Mouse (Mus musculus): ENCODE data around the gene Tmem30b. TPM values are rescaled to one million over a fixed set of nuclear protein-coding genes. Genes with fewer than 3 reads are reported as not detected.

Tmem30b gene
- polyA plus RNA-seq, 1 experiment: 0.62 TPM

- no peak for DNase-seq
- no peaks in the 10 kb centered on the region for H3K4me1 ChIP-seq (ENCODE audit: control insufficient read depth, insufficient read depth, low read length)
- no peak overlapping the region for H3K4me3 ChIP-seq (replicated peaks; ENCODE audit: insufficient read depth, low read depth, low read length)
- H3K27me3 ChIP-seq (ENCODE audit: control insufficient read depth, insufficient read depth, low read length): no peaks in the 10 kb centered on the region
- TF ChIP-seq POLR2A (IDR thresholded peaks at IDR 0.05; ENCODE audit: borderline replicate concordance, insufficient read depth, low read length): no peak
- 81% methylated on average over 14 of the region's 14 CpGs for WGBS
- no peak overlapping the region for H3K27ac ChIP-seq (ENCODE audit: insufficient read depth, low read length)
These were observed 39.1 kb downstream of the Tmem30b start for GRCm38 (mm10) chr12:73507105-73507504.

- H3K4me3 ChIP-seq (replicated peaks; ENCODE audit: insufficient read depth, low read depth, low read length): no peak overlapping the region
- H3K27me3 ChIP-seq (ENCODE audit: control insufficient read depth, insufficient read depth, low read length): no peaks in the 10 kb centered on the region
- no peaks in the 10 kb centered on the region for H3K4me1 ChIP-seq (ENCODE audit: control insufficient read depth, insufficient read depth, low read length)
- no peak for DNase-seq
- WGBS: 91% methylated on average over 5 of the region's 5 CpGs
- H3K27ac ChIP-seq (ENCODE audit: insufficient read depth, low read length): no peak overlapping the region
- no peak for TF ChIP-seq CTCF (IDR thresholded peaks at IDR 0.05; ENCODE audit: borderline replicate concordance, insufficient read depth, low read depth, low read length)
- no peak for TF ChIP-seq POLR2A (IDR thresholded peaks at IDR 0.05; ENCODE audit: borderline replicate concordance, insufficient read depth, low read length)
These were observed 39.5 kb downstream of the Tmem30b start for GRCm38 (mm10) chr12:73506648-73507047.

- H3K4me3 ChIP-seq (replicated peaks; ENCODE audit: insufficient read depth, low read depth, low read length): no peak overlapping the region
- DNase-seq: no peak
- TF ChIP-seq POLR2A (IDR thresholded peaks at IDR 0.05; ENCODE audit: borderline replicate concordance, insufficient read depth, low read length): no peak
- TF ChIP-seq CTCF (IDR thresholded peaks at IDR 0.05; ENCODE audit: borderline replicate concordance, insufficient read depth, low read depth, low read length): no peak
- H3K27ac ChIP-seq (ENCODE audit: insufficient read depth, low read length): no peak overlapping the region
- no peaks in the 10 kb centered on the region for H3K4me1 ChIP-seq (ENCODE audit: control insufficient read depth, insufficient read depth, low read length)
- WGBS: 53% methylated on average over 5 of the region's 5 CpGs
- H3K27me3 ChIP-seq (ENCODE audit: control insufficient read depth, insufficient read depth, low read length): no peaks in the 10 kb centered on the region
These were observed 45.4 kb downstream of the Tmem30b start for GRCm38 (mm10) chr12:73500689-73501326.

DNA sequence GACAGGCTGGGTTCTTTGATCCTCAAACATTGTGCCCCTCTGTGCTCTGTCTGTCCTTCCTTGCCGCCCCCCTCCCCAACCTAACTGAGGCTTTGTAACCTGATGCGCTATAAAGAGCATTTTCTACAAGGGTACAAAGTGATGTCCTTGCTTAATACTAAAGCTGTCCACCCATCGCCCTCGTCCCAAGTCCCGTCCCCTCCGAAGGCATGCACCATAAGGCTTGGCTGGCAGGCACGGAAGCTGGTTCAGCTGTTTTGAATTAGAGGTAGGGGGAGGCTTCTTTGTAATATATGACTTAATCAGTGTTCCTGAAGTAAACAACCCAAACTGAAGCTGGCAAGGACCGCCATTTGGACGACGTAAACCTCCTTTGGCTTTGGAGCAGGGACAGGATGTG, 51.0 kb downstream of the Tmem30b start:
- H3K27ac ChIP-seq (ENCODE audit: insufficient read depth, low read length): no peak overlapping the region
- TF ChIP-seq CTCF (IDR thresholded peaks at IDR 0.05; ENCODE audit: borderline replicate concordance, insufficient read depth, low read depth, low read length): no peak
- no peak for TF ChIP-seq POLR2A (IDR thresholded peaks at IDR 0.05; ENCODE audit: borderline replicate concordance, insufficient read depth, low read length)
- H3K4me3 ChIP-seq (replicated peaks; ENCODE audit: insufficient read depth, low read depth, low read length): no peak overlapping the region
- no peaks in the 10 kb centered on the region for H3K4me1 ChIP-seq (ENCODE audit: control insufficient read depth, insufficient read depth, low read length)
- DNase-seq: no peak
- WGBS: 73% methylated on average over 10 of the region's 10 CpGs
- H3K27me3 ChIP-seq (ENCODE audit: control insufficient read depth, insufficient read depth, low read length): no peaks in the 10 kb centered on the region

DNA sequence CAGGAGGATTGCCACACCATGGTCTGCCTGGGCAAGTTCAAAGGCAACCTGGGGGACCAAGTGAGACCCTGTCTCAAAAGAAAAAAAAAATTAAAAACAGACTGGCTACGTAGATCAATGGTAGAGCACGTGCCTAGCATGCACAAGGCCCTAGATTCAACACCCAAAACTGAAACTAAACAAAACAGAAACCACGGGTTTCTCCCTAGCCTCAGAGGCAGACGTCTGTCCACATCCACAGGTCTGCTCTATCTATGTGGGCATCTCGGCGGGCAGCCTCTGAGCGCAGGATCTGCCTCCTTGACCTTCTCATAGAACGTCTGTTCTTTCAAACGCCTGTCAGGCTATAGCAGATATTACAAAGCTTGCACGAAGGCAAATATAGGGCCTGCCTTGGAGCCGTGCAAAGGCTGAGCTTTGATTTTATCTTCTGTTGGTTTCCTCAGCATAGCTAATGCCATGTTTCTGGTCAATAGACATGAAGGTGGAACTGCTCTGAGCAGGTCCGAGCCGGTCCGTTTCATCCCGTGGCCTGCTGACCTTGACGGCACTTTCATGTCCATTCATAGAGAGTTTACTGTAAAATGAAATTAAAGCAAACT, 52.2 kb downstream of the Tmem30b start:
- no peak overlapping the region for H3K27ac ChIP-seq (ENCODE audit: insufficient read depth, low read length)
- no peaks in the 10 kb centered on the region for H3K27me3 ChIP-seq (ENCODE audit: control insufficient read depth, insufficient read depth, low read length)
- WGBS: 89% methylated on average over 16 of the region's 16 CpGs
- no peak for DNase-seq
- no peak overlapping the region for H3K4me3 ChIP-seq (replicated peaks; ENCODE audit: insufficient read depth, low read depth, low read length)
- H3K4me1 ChIP-seq (ENCODE audit: control insufficient read depth, insufficient read depth, low read length): no peaks in the 10 kb centered on the region
- TF ChIP-seq CTCF (IDR thresholded peaks at IDR 0.05; ENCODE audit: borderline replicate concordance, insufficient read depth, low read depth, low read length) (no peak), POLR2A (IDR thresholded peaks at IDR 0.05; ENCODE audit: borderline replicate concordance, insufficient read depth, low read length) (no peak)

Other genes with a start within 250 kb of the Tmem30b start
- 3.2 and 3.4 TPM in 2 replicates for gene Prkch, start 38.4 kb upstream of the Tmem30b start, polyA plus RNA-seq (2012; rRNA removed)

Data from cerebellum, adult 2 months (tissue).